Mouse (Mus musculus): ENCODE data around the gene Ccdc92. TPM values are rescaled to one million over a fixed set of nuclear protein-coding genes. Genes with fewer than 3 reads are reported as not detected.

The Ccdc92 gene
- polyA plus RNA-seq, 2 experiments: 3.8 to 4.1 TPM

DNA sequence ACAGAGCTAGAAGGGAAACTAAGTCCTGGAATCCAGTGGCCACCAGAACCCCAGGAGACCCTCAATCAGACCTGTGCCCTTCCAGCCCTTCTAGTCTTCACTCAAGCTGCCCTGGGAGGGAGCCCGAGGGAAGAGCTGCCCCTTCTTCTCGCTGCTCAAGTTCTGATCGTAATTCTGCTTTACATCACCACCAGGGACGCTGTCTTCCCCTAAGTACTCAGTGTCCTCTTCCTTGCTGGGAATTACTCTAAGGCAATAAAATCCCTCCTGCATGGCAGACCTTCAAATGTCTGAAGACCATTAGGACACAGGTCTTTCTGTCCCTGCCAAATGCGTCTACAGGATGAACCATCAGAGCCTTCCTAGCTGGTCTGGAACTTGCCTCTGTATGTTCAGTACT is 2.2 kb downstream of the Ccdc92 start:
- no peak overlapping the region for H3K27ac ChIP-seq (replicated peaks; ENCODE audit: low read depth, low read length)
- H3K27me3 ChIP-seq (ENCODE audit: control insufficient read depth, insufficient read depth, low read length): peaks cover 17% of the 10 kb centered on the region
- H3K4me2 ChIP-seq (replicated peaks; ENCODE audit: low read depth, low read length, severe bottlenecking): no peak overlapping the region
- H3K9ac ChIP-seq (ENCODE audit: low read depth, low read length, severe bottlenecking): no peak overlapping the region
- no peak for TF ChIP-seq POLR2A (IDR thresholded peaks at IDR 0.05; ENCODE audit: borderline replicate concordance, extremely low read depth, insufficient read depth, insufficient read length)
- peaks cover 6% of the 10 kb centered on the region for H3K4me1 ChIP-seq (ENCODE audit: control insufficient read depth, insufficient read depth, low read length)
- DNase-seq (ENCODE audit: low spot score): no peak
- WGBS: 4% methylated on average over 5 of the region's 5 CpGs
- H3K4me3 ChIP-seq (replicated peaks; ENCODE audit: low read length): no peak overlapping the region
- 0 out of 2 replicates have a peak, but pooled peaks cover 3% of the 10 kb centered on the region for H3K36me3 ChIP-seq (ENCODE audit: control insufficient read depth, insufficient read depth, low read length)
- ATAC-seq (ENCODE audit: low FRiP score, low read depth): no peak
- H3K9me3 ChIP-seq (ENCODE audit: control insufficient read depth, low read length): no peaks in the 10 kb centered on the region

DNA sequence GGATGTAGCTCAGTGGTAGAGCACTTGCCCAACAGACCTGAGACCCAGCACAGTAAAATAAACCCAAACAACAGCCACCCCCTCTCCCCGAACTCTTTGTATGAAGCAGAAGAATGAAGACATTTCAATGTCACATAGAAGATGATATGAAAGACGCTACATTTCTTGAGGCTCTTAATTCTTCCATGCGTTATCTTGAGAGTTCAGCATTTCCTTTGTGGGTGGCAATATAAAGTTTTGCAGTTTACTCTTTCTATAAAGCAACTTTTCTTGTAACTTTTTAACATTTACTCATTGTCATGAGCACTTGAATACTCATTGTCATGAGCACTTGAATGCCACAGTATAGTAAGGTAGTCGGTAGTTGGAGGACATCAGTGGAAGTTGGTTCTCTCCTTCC is 8.0 kb downstream of the Ccdc92 start:
- DNase-seq (ENCODE audit: low spot score): no peak
- no peaks in the 10 kb centered on the region for H3K36me3 ChIP-seq (ENCODE audit: control insufficient read depth, insufficient read depth, low read length)
- no peak overlapping the region for H3K9ac ChIP-seq (ENCODE audit: low read depth, low read length, severe bottlenecking)
- H3K9me3 ChIP-seq (ENCODE audit: control insufficient read depth, low read length): no peaks in the 10 kb centered on the region
- no peaks in the 10 kb centered on the region for H3K27me3 ChIP-seq (ENCODE audit: control insufficient read depth, insufficient read depth, low read length)
- no peak overlapping the region for H3K4me3 ChIP-seq (replicated peaks; ENCODE audit: low read length)
- 90% methylated on average over 4 of the region's 4 CpGs for WGBS
- no peak overlapping the region for H3K4me2 ChIP-seq (replicated peaks; ENCODE audit: low read depth, low read length, severe bottlenecking)
- H3K27ac ChIP-seq (replicated peaks; ENCODE audit: low read depth, low read length): no peak overlapping the region
- no peak for TF ChIP-seq POLR2A (IDR thresholded peaks at IDR 0.05; ENCODE audit: borderline replicate concordance, extremely low read depth, insufficient read depth, insufficient read length)
- H3K4me1 ChIP-seq (ENCODE audit: control insufficient read depth, insufficient read depth, low read length): no peaks in the 10 kb centered on the region
- no peak for ATAC-seq (ENCODE audit: low FRiP score, low read depth)

DNA sequence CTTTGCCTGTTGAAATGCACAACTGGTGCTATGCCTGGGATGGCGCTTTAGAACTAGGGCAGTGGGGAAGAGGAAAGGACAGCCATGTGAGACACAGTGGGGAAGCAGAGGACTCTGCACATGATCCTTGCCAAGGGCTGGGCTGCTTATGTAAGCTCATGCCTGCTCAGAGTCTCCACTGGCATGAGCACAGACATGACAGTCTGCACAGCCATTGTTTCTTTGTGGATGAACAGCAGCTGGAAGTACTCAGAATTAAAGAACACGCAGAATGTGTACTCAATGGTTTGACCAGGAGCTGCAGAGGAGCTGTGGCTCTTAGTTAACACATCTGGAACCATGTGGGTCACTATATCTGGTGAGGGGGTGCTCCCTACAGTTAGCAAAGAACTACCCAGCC is 9.1 kb downstream of the Ccdc92 start:
- no peak overlapping the region for H3K9ac ChIP-seq (ENCODE audit: low read depth, low read length, severe bottlenecking)
- no peak overlapping the region for H3K4me3 ChIP-seq (replicated peaks; ENCODE audit: low read length)
- H3K4me1 ChIP-seq (ENCODE audit: control insufficient read depth, insufficient read depth, low read length): peaks cover 3% of the 10 kb centered on the region; the same call in 1 of the 2 replicates
- no peak for ATAC-seq (ENCODE audit: low FRiP score, low read depth)
- H3K27me3 ChIP-seq (ENCODE audit: control insufficient read depth, insufficient read depth, low read length): no peaks in the 10 kb centered on the region
- no peak overlapping the region for H3K27ac ChIP-seq (replicated peaks; ENCODE audit: low read depth, low read length)
- H3K4me2 ChIP-seq (replicated peaks; ENCODE audit: low read depth, low read length, severe bottlenecking): no peak overlapping the region
- no peaks in the 10 kb centered on the region for H3K36me3 ChIP-seq (ENCODE audit: control insufficient read depth, insufficient read depth, low read length)
- DNase-seq (ENCODE audit: low spot score): no peak
- no peaks in the 10 kb centered on the region for H3K9me3 ChIP-seq (ENCODE audit: control insufficient read depth, low read length)
- 65% methylated on average over 2 of the region's 2 CpGs for WGBS
- TF ChIP-seq POLR2A (IDR thresholded peaks at IDR 0.05; ENCODE audit: borderline replicate concordance, extremely low read depth, insufficient read depth, insufficient read length): no peak

DNA sequence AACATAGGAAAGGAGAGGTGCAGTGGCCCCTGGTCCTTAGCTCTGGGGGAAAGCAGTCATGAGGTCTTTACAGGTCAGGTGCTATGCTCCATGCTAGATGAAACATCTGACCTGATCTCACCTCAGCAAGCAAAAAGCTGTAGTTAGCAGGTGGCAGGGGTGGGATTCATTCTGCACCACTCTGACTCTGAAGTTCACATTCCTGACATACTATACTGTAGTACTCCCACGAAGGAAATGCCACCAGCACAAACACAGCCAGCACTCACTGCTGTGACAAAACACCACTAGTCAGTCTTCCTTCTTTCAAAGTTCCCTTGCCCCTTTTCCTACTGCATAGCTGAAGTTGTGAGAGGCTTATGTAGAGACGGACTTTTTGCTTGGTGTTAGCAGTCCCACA is 9.9 kb downstream of the Ccdc92 start:
- WGBS: 33% methylated on average over 2 of the region's 2 CpGs
- no peak overlapping the region for H3K4me3 ChIP-seq (replicated peaks; ENCODE audit: low read length)
- no peak for TF ChIP-seq POLR2A (IDR thresholded peaks at IDR 0.05; ENCODE audit: borderline replicate concordance, extremely low read depth, insufficient read depth, insufficient read length)
- no peak overlapping the region for H3K27ac ChIP-seq (replicated peaks; ENCODE audit: low read depth, low read length)
- H3K27me3 ChIP-seq (ENCODE audit: control insufficient read depth, insufficient read depth, low read length): no peaks in the 10 kb centered on the region
- H3K9me3 ChIP-seq (ENCODE audit: control insufficient read depth, low read length): no peaks in the 10 kb centered on the region
- H3K4me1 ChIP-seq (ENCODE audit: control insufficient read depth, insufficient read depth, low read length): peaks cover 3% of the 10 kb centered on the region; the same call in 1 of the 2 replicates
- H3K4me2 ChIP-seq (replicated peaks; ENCODE audit: low read depth, low read length, severe bottlenecking): no peak overlapping the region
- no peaks in the 10 kb centered on the region for H3K36me3 ChIP-seq (ENCODE audit: control insufficient read depth, insufficient read depth, low read length)
- no peak for ATAC-seq (ENCODE audit: low FRiP score, low read depth)
- no peak for DNase-seq (ENCODE audit: low spot score)
- no peak overlapping the region for H3K9ac ChIP-seq (ENCODE audit: low read depth, low read length, severe bottlenecking)

DNA sequence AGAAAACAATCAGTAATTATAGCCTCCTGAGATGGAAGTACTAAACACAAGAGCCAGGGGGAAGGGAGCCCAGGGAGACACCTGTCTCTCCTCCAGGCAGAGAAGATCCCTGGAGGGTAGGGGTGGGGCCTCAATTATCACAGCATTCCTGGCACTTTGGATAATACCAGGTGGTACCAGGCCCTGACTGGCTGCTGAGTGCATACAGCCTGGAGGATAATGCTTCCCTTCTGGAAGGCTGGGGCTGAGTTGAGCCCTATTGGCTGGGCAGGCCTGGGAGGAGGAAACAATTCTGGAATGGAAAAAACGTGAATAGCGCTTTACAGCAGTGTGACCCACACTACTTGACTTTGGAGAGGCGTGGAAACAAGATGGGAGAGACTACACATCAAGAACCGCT is 10.7 kb downstream of the Ccdc92 start:
- DNase-seq (ENCODE audit: low spot score): no peak
- no peak for ATAC-seq (ENCODE audit: low FRiP score, low read depth)
- peaks cover 9% of the 10 kb centered on the region; the same call in 1 of the 2 replicates for H3K4me1 ChIP-seq (ENCODE audit: control insufficient read depth, insufficient read depth, low read length)
- no peak overlapping the region for H3K4me2 ChIP-seq (replicated peaks; ENCODE audit: low read depth, low read length, severe bottlenecking)
- H3K27me3 ChIP-seq (ENCODE audit: control insufficient read depth, insufficient read depth, low read length): no peaks in the 10 kb centered on the region
- TF ChIP-seq POLR2A (IDR thresholded peaks at IDR 0.05; ENCODE audit: borderline replicate concordance, extremely low read depth, insufficient read depth, insufficient read length): no peak
- H3K9me3 ChIP-seq (ENCODE audit: control insufficient read depth, low read length): no peaks in the 10 kb centered on the region
- no peak overlapping the region for H3K9ac ChIP-seq (ENCODE audit: low read depth, low read length, severe bottlenecking)
- H3K36me3 ChIP-seq (ENCODE audit: control insufficient read depth, insufficient read depth, low read length): no peaks in the 10 kb centered on the region
- 45% methylated on average over 4 of the region's 4 CpGs for WGBS
- no peak overlapping the region for H3K4me3 ChIP-seq (replicated peaks; ENCODE audit: low read length)
- no peak overlapping the region for H3K27ac ChIP-seq (replicated peaks; ENCODE audit: low read depth, low read length)

DNA sequence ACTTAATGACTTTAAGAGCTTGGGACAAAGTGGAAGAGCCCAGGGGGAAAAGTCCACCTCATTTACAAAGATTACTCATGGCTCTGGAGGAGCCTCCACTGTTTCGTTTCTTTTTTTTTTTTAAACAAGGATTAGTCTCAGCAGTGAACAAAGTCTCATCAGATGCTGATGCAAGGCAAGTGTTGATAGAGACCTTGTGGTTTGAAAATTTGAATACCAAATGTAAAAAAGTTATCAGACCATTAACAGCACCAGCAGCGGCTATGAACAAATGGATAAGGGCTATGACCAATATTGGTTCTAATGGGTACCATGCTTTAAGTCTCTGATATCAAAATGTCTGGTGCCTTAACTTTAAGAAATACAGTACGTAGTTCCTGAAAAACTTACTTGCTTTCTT is 13.2 kb downstream of the Ccdc92 start:
- TF ChIP-seq POLR2A (IDR thresholded peaks at IDR 0.05; ENCODE audit: borderline replicate concordance, extremely low read depth, insufficient read depth, insufficient read length): no peak
- DNase-seq (ENCODE audit: low spot score) (no peak), ATAC-seq (ENCODE audit: low FRiP score, low read depth) (no peak)
- Histone ChIP-seq H3K4me3 (replicated peaks; ENCODE audit: low read length) (no peak overlapping the region), H3K9ac (ENCODE audit: low read depth, low read length, severe bottlenecking) (no peak overlapping the region), H3K4me1 (ENCODE audit: control insufficient read depth, insufficient read depth, low read length) (peaks cover 9% of the 10 kb centered on the region; the same call in 1 of the 2 replicates), H3K36me3 (ENCODE audit: control insufficient read depth, insufficient read depth, low read length) (no peaks in the 10 kb centered on the region), H3K4me2 (replicated peaks; ENCODE audit: low read depth, low read length, severe bottlenecking) (no peak overlapping the region), H3K9me3 (ENCODE audit: control insufficient read depth, low read length) (no peaks in the 10 kb centered on the region), H3K27me3 (ENCODE audit: control insufficient read depth, insufficient read depth, low read length) (no peaks in the 10 kb centered on the region), H3K27ac (replicated peaks; ENCODE audit: low read depth, low read length) (no peak overlapping the region)
- WGBS: 81% methylated on average over 3 of the region's 3 CpGs
